Mouse (Mus musculus) kidney, adult 18-20 months (tissue): ENCODE results near the gene Nkain4.

Experiments used
- DNase-seq: peaks from one replicate; pipeline ENCODE4 v3.0.0; 2021

Nkain4 gene

GRCm38 (mm10) chr2:180949947-180950346 lies 4.6 kb downstream of the Nkain4 start:
- no peak for DNase-seq

- no peak for DNase-seq
Measured at GRCm38 (mm10) chr2:180941869-180942268, 12.6 kb downstream of the Nkain4 start.

GRCm38 (mm10) chr2:180940187-180940586 lies 14.3 kb downstream of the Nkain4 start:
- no peak for DNase-seq

- DNase-seq, result no peak
Measured at GRCm38 (mm10) chr2:180932418-180932817, 22.1 kb downstream of the Nkain4 start.

- no peak for DNase-seq
Measured at GRCm38 (mm10) chr2:180928723-180929122, 25.8 kb downstream of the Nkain4 start, which contains the start of gene Birc7. Gene Birc7 (plus strand): TSS chr2:180929023.

GRCm38 (mm10) chr2:180925176-180925575 lies 29.3 kb downstream of the Nkain4 start:
- peak; percentile 82 for DNase-seq

GRCm38 (mm10) chr2:180922739-180923138 lies 31.8 kb downstream of the Nkain4 start:
- no peak for DNase-seq

GRCm38 (mm10) chr2:180920810-180921400 lies 33.6 kb downstream of the Nkain4 start, which contains the start of gene Ythdf1:
Gene Ythdf1 (minus strand): TSS chr2:180920949.
- peak; percentile 99 for DNase-seq

GRCm38 (mm10) chr2:180919913-180920809 lies 34.3 kb downstream of the Nkain4 start:
- no peak for DNase-seq

GRCm38 (mm10) chr2:180915886-180916433 lies 38.5 kb downstream of the Nkain4 start:
- DNase-seq, result no peak

GRCm38 (mm10) chr2:180910928-180911327 lies 43.6 kb downstream of the Nkain4 start:
- DNase-seq, result no peak

GRCm38 (mm10) chr2:180905556-180906221 lies 48.8 kb downstream of the Nkain4 start:
- no peak for DNase-seq

GRCm38 (mm10) chr2:180904435-180905208 lies 49.9 kb downstream of the Nkain4 start:
- DNase-seq, result no peak

- DNase-seq, result no peak
Measured at GRCm38 (mm10) chr2:180902086-180902485, 52.4 kb downstream of the Nkain4 start.

GRCm38 (mm10) chr2:180897857-180898256 lies 56.6 kb downstream of the Nkain4 start:
- DNase-seq, result no peak

- no peak for DNase-seq
Measured at GRCm38 (mm10) chr2:180896819-180897625, 57.5 kb downstream of the Nkain4 start.

- DNase-seq, result no peak
Measured at GRCm38 (mm10) chr2:180895837-180896525, 58.5 kb downstream of the Nkain4 start.

GRCm38 (mm10) chr2:180895321-180895720 lies 59.2 kb downstream of the Nkain4 start:
- DNase-seq, result no peak

- DNase-seq, result peak; percentile 62
Measured at GRCm38 (mm10) chr2:180894734-180895133, 59.8 kb downstream of the Nkain4 start.

- DNase-seq, result peak; percentile 36
Measured at GRCm38 (mm10) chr2:180894029-180894623, 60.4 kb downstream of the Nkain4 start.
